Mouse (Mus musculus): ENCODE results near the gene Farsa. TPM values are rescaled to one million over a fixed set of nuclear protein-coding genes. Genes with fewer than 3 reads are reported as not detected.

The Farsa gene
- polyA plus RNA-seq, 1 experiment from 2014 or later: 68.2 TPM

- 80% methylated on average over 3 of the region's 3 CpGs for WGBS
Measured at GRCm38 (mm10) chr8:84901752-84902151, 45.0 kb downstream of the Farsa start, which contains the start of gene Klf1. TSS of gene Klf1 (plus strand) at chr8:84901928.

GRCm38 (mm10) chr8:84902367-84902919 is 45.7 kb downstream of the Farsa start:
- H3K4me3 ChIP-seq (replicated peaks; ENCODE audit: low read depth, low read length): peak overlapping the region; percentile 59
- peak overlapping the region; percentile 78 for H3K9ac ChIP-seq (ENCODE audit: low read depth, low read length)
- peak; percentile 2 for DNase-seq (ENCODE audit: low spot score)
- no peak for ATAC-seq (replicated peaks; ENCODE audit: low FRiP score, low read depth)
- H3K36me3 ChIP-seq (ENCODE audit: insufficient read depth, low read length): no peaks in the 10 kb centered on the region
- WGBS: 4% methylated on average over 24 of the region's 24 CpGs
- peak overlapping the region; percentile 58 for H3K27ac ChIP-seq
- no peaks in the 10 kb centered on the region; the same call in 1 of the 2 replicates for H3K4me1 ChIP-seq (replicated peaks; ENCODE audit: insufficient read depth, low read length)
- H3K4me2 ChIP-seq (ENCODE audit: low read length): peak overlapping the region; percentile 100
- TF ChIP-seq CTCF (IDR thresholded peaks at IDR 0.05; ENCODE audit: low read depth): no peak
- H3K9me3 ChIP-seq (replicated peaks; ENCODE audit: low read length): no peaks in the 10 kb centered on the region
- no peaks in the 10 kb centered on the region for H3K27me3 ChIP-seq (ENCODE audit: insufficient read depth, low read length)

More at GRCm38 (mm10) chr8:84901752-84902151, 45.0 kb downstream of the Farsa start, which contains the start of gene Klf1:
- Histone ChIP-seq H3K4me2 (ENCODE audit: low read length) (peak within 1 kb of the TSS; percentile 100), H3K27me3 (ENCODE audit: insufficient read depth, low read length) (no peaks in the 10 kb centered on the region), H3K9me3 (replicated peaks; ENCODE audit: low read length) (no peaks in the 10 kb centered on the region), H3K4me1 (replicated peaks; ENCODE audit: insufficient read depth, low read length) (no peaks in the 10 kb centered on the region; the same call in 1 of the 2 replicates), H3K27ac (peak within 1 kb of the TSS; percentile 58), H3K4me3 (replicated peaks; ENCODE audit: low read depth, low read length) (peak within 1 kb of the TSS; percentile 59), H3K9ac (ENCODE audit: low read depth, low read length) (peak within 1 kb of the TSS; percentile 78), H3K36me3 (ENCODE audit: insufficient read depth, low read length) (no peaks in the 10 kb centered on the region)
- ATAC-seq (replicated peaks; ENCODE audit: low FRiP score, low read depth) (no peak), DNase-seq (ENCODE audit: low spot score) (no peak)
- TF ChIP-seq CTCF (IDR thresholded peaks at IDR 0.05; ENCODE audit: low read depth): no peak

GRCm38 (mm10) chr8:84902920-84903661 is 46.3 kb downstream of the Farsa start:
- Histone ChIP-seq H3K9ac (ENCODE audit: low read depth, low read length) (peak overlapping the region; percentile 78), H3K27me3 (ENCODE audit: insufficient read depth, low read length) (no peaks in the 10 kb centered on the region), H3K4me3 (replicated peaks; ENCODE audit: low read depth, low read length) (peak overlapping the region; percentile 59), H3K4me2 (ENCODE audit: low read length) (peak overlapping the region; percentile 100), H3K4me1 (replicated peaks; ENCODE audit: insufficient read depth, low read length) (no peaks in the 10 kb centered on the region; the same call in 1 of the 2 replicates), H3K27ac (peak overlapping the region; percentile 58), H3K36me3 (ENCODE audit: insufficient read depth, low read length) (no peaks in the 10 kb centered on the region), H3K9me3 (replicated peaks; ENCODE audit: low read length) (no peaks in the 10 kb centered on the region)
- peak; percentile 88 for TF ChIP-seq CTCF (IDR thresholded peaks at IDR 0.05; ENCODE audit: low read depth)
- WGBS: under 1% methylated on average over 68 of the region's 68 CpGs
- DNase-seq (ENCODE audit: low spot score) (peak; percentile 93), ATAC-seq (replicated peaks; ENCODE audit: low FRiP score, low read depth) (peak; percentile 90)

GRCm38 (mm10) chr8:84904351-84904750 is 47.6 kb downstream of the Farsa start:
- WGBS: 88% methylated on average over 7 of the region's 7 CpGs
- no peaks in the 10 kb centered on the region for H3K9me3 ChIP-seq (replicated peaks; ENCODE audit: low read length)
- ATAC-seq (replicated peaks; ENCODE audit: low FRiP score, low read depth): no peak

GRCm38 (mm10) chr8:84907037-84907436 is 50.2 kb downstream of the Farsa start:
- DNase-seq (ENCODE audit: low spot score) (no peak), ATAC-seq (replicated peaks; ENCODE audit: low FRiP score, low read depth) (no peak)
- Histone ChIP-seq H3K4me2 (ENCODE audit: low read length) (no peak overlapping the region), H3K9me3 (replicated peaks; ENCODE audit: low read length) (no peaks in the 10 kb centered on the region), H3K4me1 (replicated peaks; ENCODE audit: insufficient read depth, low read length) (peaks cover 6% of the 10 kb centered on the region; the same call in 1 of the 2 replicates), H3K9ac (ENCODE audit: low read depth, low read length) (no peak overlapping the region), H3K36me3 (ENCODE audit: insufficient read depth, low read length) (no peaks in the 10 kb centered on the region), H3K27me3 (ENCODE audit: insufficient read depth, low read length) (peaks cover 4% of the 10 kb centered on the region), H3K27ac (no peak overlapping the region), H3K4me3 (replicated peaks; ENCODE audit: low read depth, low read length) (no peak overlapping the region)
- no peak for TF ChIP-seq CTCF (IDR thresholded peaks at IDR 0.05; ENCODE audit: low read depth)
- WGBS: 80% methylated on average over 9 of the region's 9 CpGs

More at GRCm38 (mm10) chr8:84904351-84904750, 47.6 kb downstream of the Farsa start:
- Histone ChIP-seq H3K9ac (ENCODE audit: low read depth, low read length) (no peak overlapping the region), H3K27ac (no peak overlapping the region), H3K27me3 (ENCODE audit: insufficient read depth, low read length) (no peaks in the 10 kb centered on the region), H3K36me3 (ENCODE audit: insufficient read depth, low read length) (no peaks in the 10 kb centered on the region), H3K4me2 (ENCODE audit: low read length) (no peak overlapping the region), H3K4me1 (replicated peaks; ENCODE audit: insufficient read depth, low read length) (peaks cover 6% of the 10 kb centered on the region; the same call in 1 of the 2 replicates), H3K4me3 (replicated peaks; ENCODE audit: low read depth, low read length) (no peak overlapping the region)
- no peak for TF ChIP-seq CTCF (IDR thresholded peaks at IDR 0.05; ENCODE audit: low read depth)
- DNase-seq (ENCODE audit: low spot score): no peak

- H3K27ac ChIP-seq: no peak overlapping the region
- H3K9ac ChIP-seq (ENCODE audit: low read depth, low read length): no peak overlapping the region
- TF ChIP-seq CTCF (IDR thresholded peaks at IDR 0.05; ENCODE audit: low read depth): no peak
- ATAC-seq (replicated peaks; ENCODE audit: low FRiP score, low read depth): no peak
- no peak overlapping the region for H3K4me3 ChIP-seq (replicated peaks; ENCODE audit: low read depth, low read length)
- H3K27me3 ChIP-seq (ENCODE audit: insufficient read depth, low read length): peaks cover 9% of the 10 kb centered on the region
- no peak overlapping the region for H3K4me2 ChIP-seq (ENCODE audit: low read length)
- no peak for DNase-seq (ENCODE audit: low spot score)
- no peaks in the 10 kb centered on the region for H3K9me3 ChIP-seq (replicated peaks; ENCODE audit: low read length)
- peaks cover 10% of the 10 kb centered on the region; the same call in 1 of the 2 replicates for H3K4me1 ChIP-seq (replicated peaks; ENCODE audit: insufficient read depth, low read length)
- H3K36me3 ChIP-seq (ENCODE audit: insufficient read depth, low read length): no peaks in the 10 kb centered on the region
- WGBS: 45% methylated on average over 8 of the region's 8 CpGs
Measured at GRCm38 (mm10) chr8:84907493-84907892, 50.7 kb downstream of the Farsa start.

Measured in kidney, postnatal 0 days (tissue).